Mouse (Mus musculus): ENCODE results near the gene Sec61b. TPM values are rescaled to one million over a fixed set of nuclear protein-coding genes. Genes with fewer than 3 reads are reported as not detected.

The Sec61b gene
- polyA plus RNA-seq (2014; fragmentation: Illumina TruSeq; extraction: RNeasy Lipid Tissue Mini Kit (QIAGEN cat#74804); ENCODE audit: low read depth, low replicate concordance) = 28.8 TPM

DNA sequence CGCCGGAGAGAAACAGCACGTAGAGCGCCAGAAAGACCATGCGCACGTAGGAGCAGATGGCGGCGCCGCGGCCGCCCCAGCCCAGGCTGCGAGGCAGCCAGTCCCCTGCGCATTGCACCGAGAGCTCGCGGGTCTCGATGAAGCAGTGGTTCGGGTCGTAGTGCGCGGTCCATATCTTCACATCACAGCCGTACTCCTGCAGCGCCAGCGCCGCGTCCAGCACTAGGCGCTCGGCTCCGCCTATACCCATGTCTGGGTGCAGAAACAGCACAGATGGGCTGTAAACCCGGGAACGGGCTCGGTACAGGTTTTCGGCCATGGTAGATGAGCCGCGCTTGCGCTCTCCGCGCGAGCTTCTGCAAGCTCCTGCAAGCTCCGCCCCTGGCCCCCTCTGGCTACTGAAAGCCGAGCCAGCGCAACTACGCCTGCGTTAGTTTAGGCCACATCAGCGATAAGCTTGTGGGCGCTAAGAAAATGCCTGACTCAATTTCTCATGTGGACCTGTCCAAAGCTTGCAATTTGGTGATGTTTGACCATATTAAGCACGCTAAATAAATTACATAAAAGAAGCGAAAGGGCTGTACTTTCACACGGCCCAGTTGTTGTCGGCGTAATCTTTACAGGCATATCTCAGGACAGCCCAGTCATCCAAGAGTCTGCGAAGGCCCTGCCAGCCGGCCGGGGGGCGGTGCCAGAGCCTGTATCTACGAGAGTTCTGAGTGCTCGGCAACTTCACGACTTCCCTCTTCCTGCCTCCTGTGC, at the start of gene Sec61b, which contains the start of gene Alg2:
Sec61b (plus strand) TSS at position 691 of the 762 bp plus-strand sequence.
Alg2 (minus strand) TSS at position 366 of the 762 bp plus-strand sequence.

Other genes with a start within 250 kb of the Sec61b start
- 79.5 TPM for gene Tgfbr1, start 121.4 kb upstream of the Sec61b start, polyA plus RNA-seq (2014; fragmentation: Illumina TruSeq; extraction: RNeasy Lipid Tissue Mini Kit (QIAGEN cat#74804); ENCODE audit: low read depth, low replicate concordance)
- 10.1 TPM for gene Alg2, start 325 bp upstream of the Sec61b start, polyA plus RNA-seq (2014; fragmentation: Illumina TruSeq; extraction: RNeasy Lipid Tissue Mini Kit (QIAGEN cat#74804); ENCODE audit: low read depth, low replicate concordance)

All from testis, adult 10 weeks (tissue).